Mouse (Mus musculus): ENCODE results near the gene Hist1h4n.
"Not testable (repeated sequence)": the region's sequence is repeated elsewhere in the genome, so short reads cannot be mapped to it uniquely, and the experiment has no call there.

The Hist1h4n gene

GRCm38 (mm10) chr13:21831418-21832394 lies at the start of gene Hist1h4n:
Gene Hist1h4n, minus strand, starts transcription at chr13:21832196.
- DNase-seq (ENCODE audit: low spot score in 2 of 2), result peak; percentile 39 to 42

DNA sequence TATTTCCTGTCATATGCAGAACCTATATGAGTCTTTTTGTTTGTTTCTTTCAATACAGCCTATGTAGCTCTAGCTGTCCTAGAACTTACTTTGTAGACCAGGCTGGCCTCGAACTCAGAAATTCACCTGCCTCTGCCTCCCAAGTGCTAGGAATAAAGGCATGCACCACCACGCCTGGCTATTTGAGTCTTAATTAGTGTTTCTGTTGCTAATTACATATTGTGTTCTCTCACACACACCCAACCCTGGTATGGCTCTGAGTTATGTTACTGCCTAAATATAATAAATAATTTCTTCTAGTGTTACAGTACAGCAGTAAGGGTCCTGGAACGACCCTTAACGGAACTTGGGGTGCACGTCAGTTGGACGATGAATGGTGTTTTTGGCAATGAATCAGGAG lies 48.7 kb upstream of the Hist1h4n start:
- DNase-seq (ENCODE audit: low spot score in 2 of 2), result no peak

DNA sequence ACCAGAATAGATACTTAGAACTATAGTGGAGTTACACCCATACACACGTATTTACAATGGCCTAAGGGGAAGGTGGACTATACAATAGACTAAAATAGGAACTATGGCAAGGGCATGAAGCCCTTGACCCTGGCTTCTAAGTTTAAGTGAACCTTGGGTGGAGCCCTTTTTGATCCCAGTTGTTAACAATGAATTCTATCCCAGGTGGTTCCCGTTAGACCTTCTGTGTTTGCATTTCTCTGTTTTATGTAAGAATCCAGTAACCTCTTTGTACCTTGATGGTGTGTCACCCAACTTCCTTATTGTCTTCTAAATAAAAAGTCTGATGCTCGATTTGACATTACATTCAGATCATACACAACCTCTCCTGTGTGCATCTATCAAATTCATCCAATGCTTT lies 33.5 kb upstream of the Hist1h4n start:
- not testable (repeated sequence) for DNase-seq (ENCODE audit: low spot score in 2 of 2)

- no peak for DNase-seq (ENCODE audit: low spot score in 2 of 2)
Observed at GRCm38 (mm10) chr13:21861608-21862007, 29.6 kb upstream of the Hist1h4n start.

DNA sequence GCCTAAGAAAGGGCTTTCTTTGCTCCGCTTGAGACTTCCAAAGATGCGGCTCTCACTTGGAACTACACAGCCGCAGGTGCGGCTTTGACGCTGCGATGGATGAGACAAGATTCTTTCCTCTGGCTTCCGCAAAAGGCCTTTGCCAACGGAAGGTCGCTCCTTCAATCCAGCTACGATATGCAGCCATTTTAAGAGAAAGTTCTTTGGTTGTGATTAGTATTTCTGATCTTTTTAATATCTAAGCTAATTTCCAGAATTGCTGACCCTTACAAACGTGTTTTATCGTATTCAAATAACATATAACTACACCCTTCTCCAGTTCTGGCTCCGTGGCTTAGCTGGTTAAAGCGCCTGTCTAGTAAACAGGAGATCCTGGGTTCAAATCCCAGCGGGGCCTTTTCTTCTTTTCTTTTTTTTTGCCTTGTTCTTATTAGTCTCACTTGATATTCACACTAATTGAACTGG lies 23.7 kb upstream of the Hist1h4n start:
- DNase-seq (ENCODE audit: low spot score in 2 of 2), result peak in 1 of 2 experiments; percentile 21

- peak; percentile 34 to 52 for DNase-seq (ENCODE audit: low spot score in 2 of 2)
Observed at GRCm38 (mm10) chr13:21855146-21855545, 23.1 kb upstream of the Hist1h4n start.

- no peak for DNase-seq (ENCODE audit: low spot score in 2 of 2)
Observed at GRCm38 (mm10) chr13:21852215-21852945, 20.4 kb upstream of the Hist1h4n start.

DNA sequence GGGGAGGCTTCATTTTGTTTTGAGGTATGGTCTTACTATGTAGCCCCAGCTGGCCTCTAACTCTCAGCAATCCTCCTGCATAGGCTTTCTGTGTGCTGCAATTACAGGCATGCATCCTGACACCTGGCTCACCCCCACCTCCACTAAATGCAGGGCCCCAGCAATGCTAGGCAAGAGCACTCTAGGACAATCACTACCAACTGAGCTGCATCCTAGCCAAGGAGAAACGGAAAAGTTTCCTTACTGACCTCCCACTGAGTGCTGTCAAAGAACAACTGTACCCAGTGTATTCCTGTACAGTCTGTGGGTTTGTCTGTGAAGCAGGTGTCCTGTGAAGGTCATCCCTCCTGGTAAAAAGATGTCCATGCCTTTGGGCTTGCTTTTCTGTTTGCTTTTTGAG lies 18.7 kb upstream of the Hist1h4n start:
- not testable (repeated sequence) for DNase-seq (ENCODE audit: low spot score in 2 of 2)

DNA sequence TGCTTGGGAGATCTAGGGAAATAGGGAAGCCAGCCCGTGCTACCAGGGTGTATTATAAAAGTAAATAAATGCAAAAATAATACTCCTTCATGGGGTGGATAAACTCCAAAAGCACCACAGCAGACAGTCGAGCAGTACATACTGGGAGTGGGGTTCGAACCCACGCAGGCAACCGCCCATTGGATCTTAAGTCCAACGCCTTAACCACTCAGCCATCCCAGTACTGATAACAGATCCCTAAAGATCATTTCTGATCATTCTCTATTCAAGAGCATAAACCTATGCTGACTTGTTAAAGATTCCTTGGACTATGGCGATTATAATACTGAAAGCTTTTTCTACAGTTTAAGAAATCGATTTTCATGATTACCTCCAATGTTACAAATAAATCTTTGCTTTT lies 15.9 kb upstream of the Hist1h4n start:
- no peak for DNase-seq (ENCODE audit: low spot score in 2 of 2)

DNA sequence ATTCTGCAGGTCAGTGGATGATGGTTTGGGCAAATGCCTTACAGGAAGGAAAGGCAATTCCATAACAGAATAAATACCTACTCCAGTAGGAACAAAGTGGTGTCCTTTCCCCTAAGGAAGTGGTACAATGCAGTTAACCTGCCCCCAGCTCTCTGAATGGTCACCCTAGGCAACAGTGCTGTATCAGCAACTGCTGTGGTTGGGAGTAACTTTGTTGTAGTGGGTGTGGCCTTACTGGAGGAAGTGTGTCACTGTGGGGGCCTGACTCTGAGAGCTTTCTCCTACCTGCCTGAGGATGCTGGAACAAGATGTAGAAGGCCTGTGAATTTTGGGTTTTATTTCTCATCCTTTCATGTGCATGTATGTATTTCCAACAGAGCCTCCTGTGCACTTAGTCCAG lies 14.4 kb upstream of the Hist1h4n start:
- DNase-seq (ENCODE audit: low spot score in 2 of 2), result not testable (repeated sequence)

DNA sequence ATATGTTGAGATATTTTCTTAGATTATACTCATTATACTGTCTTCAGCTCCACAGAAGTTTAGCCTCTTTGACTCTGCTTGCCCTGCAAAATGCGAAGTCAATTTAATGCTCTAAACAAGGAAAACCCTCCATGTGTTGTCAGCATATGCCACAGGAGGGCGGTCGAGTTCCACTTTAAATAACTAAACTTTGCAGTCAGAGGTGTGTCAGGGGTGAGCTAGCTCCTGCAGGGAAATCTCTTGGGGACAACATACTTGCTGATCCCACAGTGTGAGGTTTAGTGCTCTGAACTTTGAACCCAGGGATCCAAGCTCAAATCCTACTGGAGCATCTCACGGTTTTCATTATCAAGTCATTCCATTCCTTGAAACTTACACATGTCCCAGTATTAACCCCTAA lies 8.5 kb upstream of the Hist1h4n start:
- not testable (repeated sequence) for DNase-seq (ENCODE audit: low spot score in 2 of 2)

DNA sequence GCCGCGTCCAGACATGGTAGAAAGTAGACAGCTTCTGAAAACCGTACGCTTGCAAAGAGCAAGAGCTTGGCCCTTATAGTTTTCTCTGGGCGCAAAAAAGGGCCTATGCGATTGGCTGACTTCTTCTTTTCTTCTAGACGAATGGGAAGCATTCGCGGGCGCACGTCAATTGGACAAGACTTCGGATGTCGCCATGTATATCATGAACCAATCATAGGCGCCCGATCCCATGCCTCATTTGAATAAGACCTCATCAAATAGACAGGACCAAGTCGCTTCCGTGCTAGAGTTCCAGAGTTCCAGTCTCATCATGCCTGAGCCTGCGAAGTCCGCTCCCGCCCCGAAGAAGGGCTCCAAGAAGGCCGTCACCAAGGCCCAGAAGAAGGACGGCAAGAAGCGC lies 1.5 kb upstream of the Hist1h4n start, which contains the start of the genes Hist1h2ap and Hist1h2br:
Gene Hist1h2ap, minus strand, starts transcription at position 47 of the 400 bp plus-strand sequence.
Gene Hist1h2br, plus strand, starts transcription at position 283 of the 400 bp plus-strand sequence.
- not testable (repeated sequence) for DNase-seq (ENCODE audit: low spot score in 2 of 2)

GRCm38 (mm10) chr13:21830344-21830743 lies 1.7 kb downstream of the Hist1h4n start:
- no peak for DNase-seq (ENCODE audit: low spot score in 2 of 2)

DNA sequence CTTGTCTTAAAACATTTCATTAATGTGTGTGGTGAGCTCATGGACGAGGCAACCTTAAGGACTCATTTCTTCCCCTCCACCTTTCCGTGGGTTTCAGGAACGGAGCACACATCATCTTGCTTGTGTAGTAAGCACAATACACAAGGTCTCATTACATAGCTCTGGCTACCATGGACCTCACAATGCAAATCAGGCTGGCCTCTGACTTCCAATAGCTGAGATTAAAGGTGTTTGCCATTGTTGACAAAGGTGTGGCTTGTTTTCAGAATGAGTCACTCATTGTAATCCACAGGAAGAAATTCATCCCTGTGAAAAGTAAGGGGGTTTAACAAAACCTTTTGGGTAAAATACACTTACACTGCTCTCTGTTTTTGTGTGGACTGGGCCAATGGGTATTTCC lies 3.5 kb downstream of the Hist1h4n start:
- DNase-seq (ENCODE audit: low spot score in 2 of 2), result no peak

DNA sequence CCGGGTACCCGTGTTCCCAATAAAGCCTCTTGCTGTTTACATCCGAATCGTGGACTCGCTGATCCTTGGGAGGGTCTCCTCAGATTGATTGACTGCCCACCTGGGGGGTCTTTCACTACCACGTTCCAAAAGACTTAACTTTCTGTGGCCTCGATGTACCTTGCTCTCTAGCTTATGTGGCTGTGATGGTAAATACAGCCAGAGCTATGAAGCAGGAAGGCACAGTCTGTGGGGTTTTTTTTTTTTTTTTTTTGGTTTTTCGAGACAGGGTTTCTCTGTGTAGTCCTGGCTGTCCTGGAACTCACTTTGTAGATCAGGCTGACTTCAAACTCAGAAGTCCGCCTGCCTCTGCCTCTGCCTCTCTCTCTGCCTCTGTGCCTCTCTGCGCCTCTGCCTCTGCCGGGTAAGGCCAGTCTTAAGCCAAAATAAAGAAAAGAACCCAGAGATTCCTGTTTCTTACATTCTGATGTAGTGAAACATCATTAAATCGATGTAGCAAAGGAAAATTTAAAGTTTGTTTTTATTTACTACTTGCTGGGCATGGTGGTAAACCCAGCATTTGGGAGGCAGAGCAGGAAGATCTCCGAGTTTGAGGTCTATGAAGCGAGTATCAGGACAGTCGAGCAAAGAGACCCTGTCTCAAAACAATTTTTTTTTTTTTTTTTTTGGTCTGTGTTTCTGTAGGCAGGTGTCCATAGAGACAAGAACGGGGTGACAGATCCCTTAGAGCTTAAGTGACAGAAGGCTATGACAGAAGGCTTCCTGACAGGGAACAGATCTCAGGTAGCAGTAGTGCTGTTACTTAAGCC lies 11.7 kb downstream of the Hist1h4n start:
- not testable (repeated sequence) for DNase-seq (ENCODE audit: low spot score in 2 of 2)

DNA sequence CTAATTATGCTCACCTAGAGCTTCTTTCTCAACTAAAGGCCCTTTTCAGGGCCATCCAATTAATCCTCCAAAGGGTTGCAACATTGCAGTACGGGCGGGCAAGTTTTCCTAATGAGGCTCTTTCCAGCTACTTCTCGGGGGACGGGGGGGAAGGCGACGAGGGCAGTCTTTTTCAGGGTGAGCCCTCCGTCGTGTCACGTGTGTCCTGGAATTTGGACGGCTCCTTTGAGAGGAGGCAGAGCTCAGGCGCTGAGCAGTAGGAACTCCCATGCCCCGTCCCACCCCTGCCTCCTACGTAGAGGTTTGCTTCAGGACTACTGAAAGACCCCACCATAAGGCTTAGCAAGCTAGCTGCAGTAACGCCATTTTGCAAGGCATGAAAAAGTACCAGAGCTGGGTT lies 19.9 kb downstream of the Hist1h4n start:
- not testable (repeated sequence) for DNase-seq (ENCODE audit: low spot score in 2 of 2)

DNA sequence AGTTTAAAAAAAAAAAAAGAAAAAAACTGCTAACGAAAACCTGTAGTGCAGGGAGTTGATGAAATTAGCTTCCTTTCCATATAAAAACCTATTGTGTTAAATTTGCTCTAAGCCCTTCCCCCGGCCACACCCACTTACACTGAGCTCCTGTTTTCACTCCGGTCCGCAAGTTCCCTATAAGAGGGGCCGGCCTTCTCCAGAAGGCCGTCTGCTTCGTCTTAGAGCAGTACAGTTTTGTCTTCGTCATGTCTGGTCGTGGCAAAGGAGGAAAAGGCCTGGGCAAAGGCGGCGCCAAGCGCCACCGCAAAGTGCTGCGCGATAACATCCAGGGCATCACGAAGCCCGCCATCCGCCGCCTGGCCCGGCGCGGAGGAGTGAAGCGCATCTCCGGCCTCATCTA lies 20.5 kb downstream of the Hist1h4n start, which contains the start of gene Hist1h4m:
Gene Hist1h4m, plus strand, starts transcription at position 208 of the 400 bp plus-strand sequence.
- DNase-seq (ENCODE audit: low spot score in 2 of 2), result peak; percentile 53 to 60

- DNase-seq (ENCODE audit: low spot score in 2 of 2), result not testable (repeated sequence)
Observed at GRCm38 (mm10) chr13:21811074-21811473, 20.9 kb downstream of the Hist1h4n start.

DNA sequence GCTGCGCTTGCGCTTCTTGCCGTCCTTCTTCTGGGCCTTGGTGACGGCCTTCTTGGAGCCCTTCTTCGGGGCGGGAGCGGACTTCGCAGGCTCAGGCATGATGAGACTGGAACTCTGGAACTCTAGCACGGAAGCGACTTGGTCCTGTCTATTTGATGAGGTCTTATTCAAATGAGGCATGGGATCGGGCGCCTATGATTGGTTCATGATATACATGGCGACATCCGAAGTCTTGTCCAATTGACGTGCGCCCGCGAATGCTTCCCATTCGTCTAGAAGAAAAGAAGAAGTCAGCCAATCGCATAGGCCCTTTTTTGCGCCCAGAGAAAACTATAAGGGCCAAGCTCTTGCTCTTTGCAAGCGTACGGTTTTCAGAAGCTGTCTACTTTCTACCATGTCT lies 21.9 kb downstream of the Hist1h4n start, which contains the start of the genes Hist1h2bq and Hist1h2ao:
Gene Hist1h2bq, minus strand, starts transcription at position 125 of the 400 bp plus-strand sequence.
Gene Hist1h2ao, plus strand, starts transcription at position 393 of the 400 bp plus-strand sequence.
- not testable (repeated sequence) for DNase-seq (ENCODE audit: low spot score in 2 of 2)

GRCm38 (mm10) chr13:21803058-21803457 lies 28.9 kb downstream of the Hist1h4n start:
- DNase-seq (ENCODE audit: low spot score in 2 of 2), result not testable (repeated sequence)

DNA sequence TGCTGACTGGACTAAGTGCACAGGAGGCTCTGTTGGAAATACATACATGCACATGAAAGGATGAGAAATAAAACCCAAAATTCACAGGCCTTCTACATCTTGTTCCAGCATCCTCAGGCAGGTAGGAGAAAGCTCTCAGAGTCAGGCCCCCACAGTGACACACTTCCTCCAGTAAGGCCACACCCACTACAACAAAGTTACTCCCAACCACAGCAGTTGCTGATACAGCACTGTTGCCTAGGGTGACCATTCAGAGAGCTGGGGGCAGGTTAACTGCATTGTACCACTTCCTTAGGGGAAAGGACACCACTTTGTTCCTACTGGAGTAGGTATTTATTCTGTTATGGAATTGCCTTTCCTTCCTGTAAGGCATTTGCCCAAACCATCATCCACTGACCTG lies 34.8 kb downstream of the Hist1h4n start:
- not testable (repeated sequence) for DNase-seq (ENCODE audit: low spot score in 2 of 2)
